Mouse (Mus musculus) olfactory bulb, adult 2 months (tissue): ENCODE measurements around the gene Gdf7. TPM values are rescaled to one million over a fixed set of nuclear protein-coding genes. Genes with fewer than 3 reads are reported as not detected.
A peak's percentile ranks its signal among the peaks of the same experiment; 100 is the strongest.

Experiments
- H3K27ac ChIP-seq: fragments of 200-500 bp; 2 replicates; pipeline ENCODE4 v1.5.1; 2012; ENCODE audit warnings: low read depth, low read length; ENCODE audit not compliant: insufficient read depth
- H3K4me1 ChIP-seq: fragments of 200-500 bp; 2 replicates; pipeline ENCODE4 v1.6.1; 2012; ENCODE audit warnings: low read length; ENCODE audit not compliant: control insufficient read depth, insufficient read depth
- H3K4me3 ChIP-seq: fragments of 200-500 bp; 2 replicates; pipeline ENCODE4 v1.5.1; 2012; ENCODE audit warnings: mild to moderate bottlenecking, low read depth, low read length, moderate library complexity; ENCODE audit not compliant: insufficient read depth
- CTCF ChIP-seq: fragments of 200-500 bp; IDR thresholded peaks from 2 replicates; pipeline ENCODE4 v1.5.1; 2012; ENCODE audit warnings: low read depth, mild to moderate bottlenecking, low read length, moderate library complexity; ENCODE audit not compliant: insufficient read depth
- POLR2A ChIP-seq: fragments of 200-500 bp; IDR thresholded peaks from 2 replicates; pipeline ENCODE4 v1.6.1; 2012; ENCODE audit warnings: mild to moderate bottlenecking, low read depth, low read length, moderate library complexity; ENCODE audit not compliant: insufficient read depth
- WGBS: fragments of 180-500 bp; shearing (Covaris S2); methylation state at CpG from one replicate; pipeline ENCODE4 v1.1.7; 2018; 5-methylcytosine and 5-hydroxymethylcytosine counted together
- polyA plus RNA-seq: library from polyadenylated mRNA; stranded (reverse); fragments of >200 nt; gene quantifications from 2 replicates; pipeline ENCODE4 v1.2.4, GENCODE M21; 2012; ENCODE audit warnings: low replicate concordance; ENCODE audit not compliant: missing spikeins, insufficient read depth, insufficient read length

The Gdf7 gene
- not detected in 2 replicates for polyA plus RNA-seq

DNA sequence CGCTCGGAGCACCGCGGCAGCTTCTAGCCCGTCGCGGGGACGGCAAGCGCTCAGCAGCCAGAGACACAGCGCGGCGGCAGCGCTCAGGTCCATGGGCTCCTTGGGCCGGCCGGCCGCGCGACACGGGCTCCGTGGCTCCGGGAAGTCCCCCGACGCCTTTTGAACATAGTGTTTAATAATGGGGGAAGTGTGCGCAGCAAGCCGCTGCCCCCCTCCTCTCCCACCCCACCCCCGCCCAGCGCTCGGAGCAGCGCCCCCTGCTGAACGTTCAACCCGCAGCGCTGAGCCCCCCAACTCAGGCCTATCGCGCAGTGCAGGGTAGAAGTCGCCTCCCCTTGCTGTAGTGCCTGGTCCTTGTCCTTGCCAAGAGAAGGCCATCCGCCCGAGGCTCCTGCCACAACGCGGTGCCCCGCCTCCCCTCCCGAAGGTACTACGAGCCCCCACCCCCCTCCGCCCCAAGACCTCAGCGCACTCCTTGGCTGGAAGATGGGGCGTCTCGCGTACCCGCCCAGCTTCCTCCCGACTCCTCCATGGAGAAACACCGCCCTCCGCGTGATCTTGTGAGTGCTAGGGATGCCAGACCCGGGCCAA, at the start of gene Gdf7:
Gene Gdf7 (minus strand): TSS at position 114 of the 591 bp plus-strand sequence.
- 2% methylated on average over 51 of the region's 53 CpGs for WGBS
- H3K4me1 ChIP-seq = peaks cover 21% of the 10 kb centered on the region
- TF ChIP-seq POLR2A (no peak), CTCF (no peak)
- no peak within 1 kb of the TSS for H3K27ac ChIP-seq
- peak within 1 kb of the TSS; percentile 44 for H3K4me3 ChIP-seq

GRCm38 (mm10) chr12:8351025-8351903, 49.5 kb upstream of the Gdf7 start:
- Histone ChIP-seq H3K4me3 (no peak overlapping the region), H3K4me1 (peaks cover 14% of the 10 kb centered on the region; the same call in 1 of the 2 replicates), H3K27ac (no peak overlapping the region)
- TF ChIP-seq POLR2A (no peak), CTCF (no peak)
- WGBS = 70% methylated on average over 4 of the region's 4 CpGs

DNA sequence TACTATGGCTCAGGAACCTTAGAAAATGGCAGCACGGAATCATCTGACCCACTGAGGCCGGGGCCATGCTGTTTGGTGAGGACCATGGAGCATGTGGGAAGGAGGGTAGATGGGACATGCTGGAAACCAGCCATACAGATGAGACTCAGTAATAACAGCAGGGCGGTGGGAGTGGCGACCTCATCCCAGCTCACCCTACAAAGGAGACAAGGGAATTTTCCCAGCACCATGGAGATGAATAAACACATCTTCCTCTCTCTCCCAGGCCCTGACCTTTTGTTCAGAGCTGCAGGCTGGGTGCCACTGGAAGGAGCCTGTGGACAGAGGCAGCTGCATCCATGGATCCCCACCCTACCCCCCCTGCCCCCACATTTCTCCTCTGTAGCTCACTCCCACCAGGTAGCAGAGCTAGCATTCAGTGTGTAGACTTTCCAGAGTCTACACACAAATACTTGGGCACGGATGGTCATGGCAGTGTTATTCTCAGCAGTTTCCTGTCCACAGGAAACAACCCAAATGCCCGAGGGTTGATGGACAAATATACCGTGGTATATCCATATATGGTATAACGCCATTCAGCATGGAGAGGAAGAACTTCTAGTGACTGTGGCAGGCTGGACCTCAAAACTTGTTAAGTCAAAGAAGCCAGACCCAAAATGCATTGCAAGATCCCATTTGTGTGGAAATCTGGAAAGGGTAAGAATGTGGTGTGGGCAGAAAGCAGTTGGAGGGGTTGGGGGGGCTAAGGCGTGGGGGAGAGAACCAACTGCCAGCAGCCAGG, 47.2 kb upstream of the Gdf7 start:
- WGBS = 74% methylated on average over 9 of the region's 9 CpGs

DNA sequence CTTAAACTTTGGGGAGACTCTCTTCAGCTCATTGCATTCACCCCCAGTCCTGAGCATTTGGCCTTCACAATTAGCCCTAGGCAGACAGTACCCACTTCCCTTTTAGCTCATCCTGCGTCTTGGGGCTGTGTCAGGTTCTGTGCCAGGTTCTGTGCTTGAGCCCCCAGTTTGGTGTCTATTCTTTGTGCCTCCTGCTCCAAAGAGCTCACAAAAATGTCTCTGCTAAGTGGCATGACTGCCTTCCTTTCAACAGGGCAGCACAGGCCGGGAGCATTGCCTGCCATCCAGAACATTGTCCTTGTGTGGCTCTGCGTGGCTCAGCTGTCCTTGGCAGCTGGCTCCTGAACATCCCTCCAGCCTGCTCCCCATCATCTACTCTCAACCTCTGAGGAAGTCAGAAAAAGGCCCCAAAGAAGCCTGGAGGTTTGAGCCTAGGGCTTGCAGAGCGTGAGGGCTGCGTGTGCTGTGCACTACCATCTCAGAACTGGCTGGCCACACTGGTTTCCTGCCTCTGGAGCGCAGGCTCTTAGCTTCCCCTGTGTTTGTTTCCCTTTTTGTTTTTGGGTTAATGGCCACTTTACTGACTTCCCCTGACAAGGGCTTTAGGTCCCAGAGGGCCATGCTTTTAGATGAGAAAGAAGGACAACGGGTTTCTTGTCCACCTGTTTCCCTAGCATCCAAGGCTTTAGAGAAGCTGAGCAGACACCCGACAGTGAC, 46.1 kb upstream of the Gdf7 start:
- Histone ChIP-seq H3K4me1 (peaks cover 24% of the 10 kb centered on the region), H3K4me3 (no peak overlapping the region), H3K27ac (no peak overlapping the region)
- TF ChIP-seq POLR2A (no peak), CTCF (no peak)
- WGBS = 90% methylated on average over 8 of the region's 8 CpGs

More for the DNA sequence above, 47.2 kb upstream of the Gdf7 start:
- TF ChIP-seq POLR2A (no peak), CTCF (no peak)
- H3K4me3 ChIP-seq = no peak overlapping the region
- no peak overlapping the region for H3K27ac ChIP-seq
- peaks cover 24% of the 10 kb centered on the region for H3K4me1 ChIP-seq

DNA sequence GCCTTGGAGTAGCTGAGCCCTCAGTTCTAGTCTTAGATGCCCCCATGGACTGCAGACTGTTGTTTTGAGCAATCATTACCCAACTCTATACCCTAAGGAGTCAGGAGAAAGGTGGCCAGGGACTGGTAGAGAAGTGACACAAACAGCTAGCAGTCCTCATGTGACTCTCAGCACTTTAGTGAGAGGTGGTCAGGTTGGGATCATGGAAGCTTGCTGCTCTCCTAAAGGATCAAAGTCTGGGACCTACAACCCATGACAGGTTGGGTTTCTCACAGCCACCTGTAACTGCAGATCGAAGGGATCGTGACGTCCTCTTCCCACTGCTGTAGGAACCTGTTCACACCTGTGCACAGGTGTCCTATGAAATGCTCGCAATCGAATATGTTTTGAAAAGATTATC, 43.8 kb upstream of the Gdf7 start:
- peak overlapping the region; percentile 66 for H3K27ac ChIP-seq
- no peak for TF ChIP-seq CTCF
- no peak for TF ChIP-seq POLR2A
- H3K4me3 ChIP-seq = no peak overlapping the region
- peaks cover 24% of the 10 kb centered on the region for H3K4me1 ChIP-seq
- 92% methylated on average over 5 of the region's 5 CpGs for WGBS

DNA sequence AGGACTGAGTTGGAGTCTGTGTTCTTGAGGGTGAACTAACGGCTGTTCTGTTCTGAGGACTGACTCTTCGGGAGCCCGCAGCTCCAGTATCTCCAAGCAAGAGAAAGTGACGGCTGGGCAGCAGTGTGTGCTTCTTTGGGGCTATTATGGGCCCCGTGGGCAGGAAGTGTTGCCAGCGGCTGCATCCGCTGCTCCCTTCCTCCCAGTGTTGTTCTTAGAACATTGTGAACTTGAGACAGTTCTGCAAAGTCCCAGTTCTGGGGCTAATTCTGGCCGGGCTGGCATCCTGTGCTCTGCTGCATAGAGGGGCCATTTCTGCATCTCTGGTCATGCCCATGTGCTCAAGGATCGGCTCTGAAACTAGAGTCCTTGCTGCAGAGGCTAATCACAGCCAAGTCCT, 43.1 kb upstream of the Gdf7 start:
- TF ChIP-seq CTCF (no peak), POLR2A (no peak)

DNA sequence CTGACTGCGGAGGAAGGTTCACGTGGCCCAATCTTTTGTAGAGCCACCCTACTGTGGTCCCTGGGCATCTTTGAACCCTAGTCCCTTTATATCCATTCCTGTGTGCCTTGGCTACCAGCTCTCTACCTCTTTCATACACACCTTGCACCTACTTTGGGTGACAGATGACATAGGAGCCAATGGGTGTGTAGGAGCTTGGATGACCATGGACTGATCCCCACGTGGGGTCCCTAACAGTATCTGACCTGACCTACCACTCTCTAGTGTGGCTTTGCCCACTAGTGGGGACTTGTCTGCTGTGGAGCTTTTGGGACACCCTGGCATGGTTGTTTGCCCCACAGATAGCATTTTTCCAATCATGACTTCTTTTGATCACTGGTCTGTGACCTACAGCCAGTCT, 41.6 kb upstream of the Gdf7 start:
- no peak overlapping the region for H3K27ac ChIP-seq
- no peak for TF ChIP-seq CTCF
- TF ChIP-seq POLR2A = no peak
- WGBS = 98% methylated on average over 3 of the region's 3 CpGs
- H3K4me3 ChIP-seq = no peak overlapping the region
- peaks cover 35% of the 10 kb centered on the region for H3K4me1 ChIP-seq

More for the DNA sequence above, 43.1 kb upstream of the Gdf7 start:
- WGBS = 18% methylated on average over 9 of the region's 9 CpGs
- Histone ChIP-seq H3K4me3 (no peak overlapping the region), H3K4me1 (peaks cover 28% of the 10 kb centered on the region), H3K27ac (peak overlapping the region; percentile 66)

DNA sequence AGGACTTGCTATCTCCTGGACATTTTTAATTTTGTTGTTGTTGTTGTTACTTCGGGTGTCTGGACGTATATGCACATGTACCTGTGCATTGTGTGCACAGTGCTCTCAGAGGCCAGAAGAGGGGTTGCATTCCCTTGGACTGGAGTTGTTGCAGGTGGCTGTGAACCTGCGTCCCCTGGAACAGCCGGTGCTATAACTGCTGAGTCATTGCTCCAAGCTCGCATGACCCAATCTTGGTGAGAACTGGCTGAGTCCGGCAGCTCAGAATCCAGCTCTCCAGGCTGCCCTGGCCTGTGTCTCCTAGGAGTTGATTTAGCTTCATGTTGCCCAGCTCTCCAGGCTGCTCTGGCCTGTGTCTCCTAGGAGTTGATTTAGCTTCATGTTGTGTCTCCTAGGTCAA, 39.3 kb upstream of the Gdf7 start:
- peaks cover 40% of the 10 kb centered on the region for H3K4me1 ChIP-seq
- WGBS = 89% methylated on average over 6 of the region's 6 CpGs
- no peak overlapping the region for H3K4me3 ChIP-seq
- TF ChIP-seq CTCF = no peak
- no peak for TF ChIP-seq POLR2A
- H3K27ac ChIP-seq = no peak overlapping the region
